Mouse (Mus musculus) stomach, embryonic 16.5 days (tissue): ENCODE measurements around the gene Clec1a. TPM values are rescaled to one million over a fixed set of nuclear protein-coding genes. Genes with fewer than 3 reads are reported as not detected.

Source experiments
- ATAC-seq: fragments of 200-750 bp; cut with Nextera tagmentation; 2 replicates; pipeline ENCODE4 v1.8.0; 2017; ENCODE audit warnings: moderate number of reproducible peaks, moderate TSS enrichment; ENCODE audit not compliant: insufficient read depth, low FRiP score
- H3K27ac ChIP-seq: fragments of 300-500 bp; sonication (generic); 2 replicates; pipeline ENCODE4 v1.5.1; 2014; ENCODE audit warnings: low read length
- H3K27me3 ChIP-seq: fragments of 300-500 bp; sonication (generic); 2 replicates; pipeline ENCODE4 v1.6.1; 2014; ENCODE audit warnings: low read length, control low read depth, mixed read lengths; ENCODE audit not compliant: control insufficient read depth, insufficient read depth
- H3K36me3 ChIP-seq: fragments of 300-500 bp; sonication (generic); 2 replicates; pipeline ENCODE4 v1.6.1; 2014; ENCODE audit warnings: low read length; ENCODE audit not compliant: control insufficient read depth, insufficient read depth
- H3K4me1 ChIP-seq: fragments of 300-500 bp; sonication (generic); 2 replicates; pipeline ENCODE4 v1.6.1; 2014; ENCODE audit warnings: low read length, control low read depth, mixed read lengths; ENCODE audit not compliant: control insufficient read depth, insufficient read depth
- H3K4me2 ChIP-seq: fragments of 300-500 bp; sonication (generic); 2 replicates; pipeline ENCODE4 v1.6.1; 2014; ENCODE audit warnings: low read depth, low read length, mixed read lengths
- H3K4me3 ChIP-seq: fragments of 300-500 bp; sonication (generic); replicated peaks from 2 replicates; pipeline ENCODE4 v1.5.1; 2014; ENCODE audit warnings: mild to moderate bottlenecking, low read length
- H3K9ac ChIP-seq: fragments of 300-500 bp; sonication (generic); 2 replicates; pipeline ENCODE4 v1.6.1; 2014; ENCODE audit warnings: low read length
- H3K9me3 ChIP-seq: fragments of 300-500 bp; sonication (generic); replicated peaks from 2 replicates; pipeline ENCODE4 v1.6.1; 2016; ENCODE audit warnings: low read length, control low read depth; ENCODE audit not compliant: control insufficient read depth
- WGBS: fragments of 180-500 bp; shearing (Covaris S2); extraction: QIAGEN DNeasy Blood & Tissue Kit; methylation state at CpG from one replicate; pipeline ENCODE4 v1.1.7; 2014; 5-methylcytosine and 5-hydroxymethylcytosine counted together
- polyA plus RNA-seq: library from polyadenylated mRNA; unstranded; fragments of >200 nt; fragmentation: Nextera tagmentation; extraction: Ambion mirVana; gene quantifications from 2 replicates; pipeline ENCODE4 v1.2.1, GENCODE M21; 2015

Gene Clec1a
- polyA plus RNA-seq, 1 experiment from 2014 or later = 3.3 TPM

DNA sequence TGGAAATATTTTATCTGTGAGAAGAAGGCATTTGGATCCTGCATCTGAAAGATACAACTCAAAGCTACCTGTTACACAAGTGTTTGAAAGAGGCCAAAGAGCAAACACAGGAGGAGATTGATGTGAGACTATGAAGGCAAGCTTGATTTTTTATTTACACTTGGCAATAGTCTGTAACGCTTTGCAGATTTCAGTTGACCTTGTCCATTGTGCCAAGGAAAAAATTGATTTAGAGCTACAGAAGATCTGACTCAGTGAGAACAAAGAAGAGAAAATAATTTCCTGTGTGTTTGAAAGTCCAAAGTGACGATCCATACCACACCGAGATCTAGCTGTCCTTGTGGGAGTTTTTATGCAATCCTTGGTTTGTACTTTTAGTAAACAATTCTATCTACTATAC is 29.5 kb downstream of the Clec1a start:
- peaks cover 7% of the 10 kb centered on the region for H3K4me1 ChIP-seq
- no peaks in the 10 kb centered on the region for H3K27me3 ChIP-seq
- no peak overlapping the region for H3K9ac ChIP-seq
- no peak overlapping the region for H3K4me2 ChIP-seq
- WGBS = 48% methylated on average over 3 of the region's 3 CpGs
- ATAC-seq = no peak
- no peaks in the 10 kb centered on the region for H3K36me3 ChIP-seq
- no peak overlapping the region for H3K4me3 ChIP-seq
- no peak overlapping the region for H3K27ac ChIP-seq
- H3K9me3 ChIP-seq = no peaks in the 10 kb centered on the region

GRCm38 (mm10) chr6:129414177-129414576 is 37.6 kb downstream of the Clec1a start:
- Histone ChIP-seq H3K9ac (no peak overlapping the region), H3K36me3 (no peaks in the 10 kb centered on the region), H3K27ac (no peak overlapping the region), H3K4me1 (no peaks in the 10 kb centered on the region), H3K9me3 (no peaks in the 10 kb centered on the region), H3K27me3 (no peaks in the 10 kb centered on the region), H3K4me3 (no peak overlapping the region), H3K4me2 (no peak overlapping the region)
- WGBS = 49% methylated on average over 1 of the region's 1 CpGs
- no peak for ATAC-seq

- H3K27me3 ChIP-seq = no peaks in the 10 kb centered on the region
- no peaks in the 10 kb centered on the region for H3K9me3 ChIP-seq
- no peak within 1 kb of the TSS for H3K9ac ChIP-seq
- no peak within 1 kb of the TSS for H3K27ac ChIP-seq
- H3K4me2 ChIP-seq = no peak within 1 kb of the TSS
- 77% methylated on average over 2 of the region's 2 CpGs for WGBS
- no peaks in the 10 kb centered on the region for H3K36me3 ChIP-seq
- H3K4me1 ChIP-seq = no peaks in the 10 kb centered on the region
- H3K4me3 ChIP-seq = no peak within 1 kb of the TSS
- no peak for ATAC-seq
Measured at GRCm38 (mm10) chr6:129408562-129408961, 43.2 kb downstream of the Clec1a start, which contains the start of gene Clec9a. Clec9a (plus strand) TSS chr6:129408862.

GRCm38 (mm10) chr6:129407324-129407723 is 44.5 kb downstream of the Clec1a start:
- H3K27ac ChIP-seq = no peak overlapping the region
- no peaks in the 10 kb centered on the region for H3K9me3 ChIP-seq
- no peak overlapping the region for H3K4me3 ChIP-seq
- ATAC-seq = no peak
- no peaks in the 10 kb centered on the region for H3K4me1 ChIP-seq
- H3K36me3 ChIP-seq = no peaks in the 10 kb centered on the region
- H3K9ac ChIP-seq = no peak overlapping the region
- H3K27me3 ChIP-seq = no peaks in the 10 kb centered on the region
- 58% methylated on average over 2 of the region's 2 CpGs for WGBS
- no peak overlapping the region for H3K4me2 ChIP-seq

DNA sequence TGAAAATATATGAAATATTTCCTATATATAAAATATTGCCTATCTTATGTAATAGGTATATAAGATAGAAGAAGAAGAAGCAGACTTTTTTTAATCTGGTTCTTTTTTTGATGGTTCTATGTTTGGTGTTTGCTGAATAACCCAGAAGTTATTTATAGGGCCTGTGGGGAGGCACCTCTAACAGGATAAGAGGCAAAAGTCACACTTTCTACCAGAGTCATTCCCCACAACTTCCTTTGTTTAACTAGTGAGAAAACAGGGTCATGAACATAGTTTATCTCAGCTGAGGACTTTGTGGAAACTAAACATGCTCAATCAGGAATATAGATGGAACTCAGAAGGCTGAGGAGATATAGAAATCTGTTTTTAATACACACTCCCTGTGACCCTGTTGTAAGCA is 45.8 kb downstream of the Clec1a start:
- Histone ChIP-seq H3K27me3 (no peaks in the 10 kb centered on the region), H3K4me2 (no peak overlapping the region), H3K4me1 (no peaks in the 10 kb centered on the region), H3K36me3 (no peaks in the 10 kb centered on the region), H3K27ac (no peak overlapping the region), H3K4me3 (no peak overlapping the region), H3K9ac (no peak overlapping the region), H3K9me3 (no peaks in the 10 kb centered on the region)
- no peak for ATAC-seq

DNA sequence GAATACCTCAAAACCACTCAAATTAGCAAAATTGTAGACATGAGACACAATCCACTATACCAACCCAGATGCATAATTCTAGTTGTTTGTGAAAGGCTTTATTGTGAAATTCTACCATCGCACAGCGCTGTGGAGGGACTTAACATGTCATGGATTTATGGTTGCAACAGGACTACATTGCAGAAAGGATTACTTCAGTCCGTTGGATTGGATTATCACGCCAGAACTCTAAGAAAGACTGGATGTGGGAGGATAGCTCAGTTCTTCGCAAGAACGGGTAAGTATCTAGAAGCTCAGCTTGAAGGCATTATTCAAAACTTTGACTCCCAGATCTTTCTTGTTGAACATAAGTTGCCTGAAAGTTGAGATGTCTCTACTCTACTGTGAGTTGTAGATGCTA is 48.4 kb downstream of the Clec1a start:
- no peak overlapping the region for H3K27ac ChIP-seq
- no peak overlapping the region for H3K9ac ChIP-seq
- no peaks in the 10 kb centered on the region for H3K9me3 ChIP-seq
- H3K36me3 ChIP-seq = no peaks in the 10 kb centered on the region
- no peak for ATAC-seq
- H3K27me3 ChIP-seq = no peaks in the 10 kb centered on the region
- no peaks in the 10 kb centered on the region for H3K4me1 ChIP-seq
- 71% methylated on average over 6 of the region's 6 CpGs for WGBS
- H3K4me3 ChIP-seq = no peak overlapping the region
- H3K4me2 ChIP-seq = no peak overlapping the region

- Histone ChIP-seq H3K27ac (no peak overlapping the region), H3K4me3 (no peak overlapping the region), H3K9ac (no peak overlapping the region), H3K4me1 (no peaks in the 10 kb centered on the region), H3K9me3 (no peaks in the 10 kb centered on the region), H3K27me3 (no peaks in the 10 kb centered on the region), H3K4me2 (no peak overlapping the region), H3K36me3 (no peaks in the 10 kb centered on the region)
- WGBS = 83% methylated on average over 2 of the region's 2 CpGs
- no peak for ATAC-seq
Measured at GRCm38 (mm10) chr6:129402404-129402803, 49.4 kb downstream of the Clec1a start.

DNA sequence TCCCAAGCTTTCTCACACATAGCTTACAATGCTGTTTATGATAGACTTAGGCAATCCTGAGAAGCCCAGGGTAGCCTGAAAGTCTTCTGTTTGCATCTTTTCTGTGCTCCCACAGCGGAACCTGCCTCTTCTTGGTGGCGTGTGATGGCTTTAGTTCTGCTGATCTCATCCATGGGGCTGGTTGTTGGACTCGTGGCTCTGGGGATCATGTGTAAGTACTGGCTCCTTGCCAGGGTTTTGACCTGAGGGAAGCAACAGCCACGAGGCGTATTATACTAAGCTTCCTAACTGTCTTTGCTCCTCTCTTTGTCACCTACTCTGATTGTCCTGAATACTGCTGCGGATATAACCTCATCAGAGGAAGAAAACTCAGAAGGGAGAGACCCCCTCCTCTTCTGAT is 51.9 kb downstream of the Clec1a start:
- Histone ChIP-seq H3K4me2 (no peak overlapping the region), H3K4me3 (no peak overlapping the region), H3K4me1 (no peaks in the 10 kb centered on the region), H3K27me3 (no peaks in the 10 kb centered on the region), H3K27ac (no peak overlapping the region), H3K36me3 (no peaks in the 10 kb centered on the region), H3K9ac (no peak overlapping the region), H3K9me3 (no peaks in the 10 kb centered on the region)
- WGBS = 50% methylated on average over 6 of the region's 6 CpGs
- ATAC-seq = no peak

GRCm38 (mm10) chr6:129396997-129397396 is 54.8 kb downstream of the Clec1a start, which contains the start of gene Clec1b:
Clec1b (plus strand) TSS chr6:129397297.
- H3K4me1 ChIP-seq = no peaks in the 10 kb centered on the region
- no peaks in the 10 kb centered on the region for H3K36me3 ChIP-seq
- no peak within 1 kb of the TSS for H3K4me3 ChIP-seq
- no peak within 1 kb of the TSS for H3K27ac ChIP-seq
- no peak within 1 kb of the TSS for H3K9ac ChIP-seq
- no peaks in the 10 kb centered on the region for H3K27me3 ChIP-seq
- 81% methylated on average over 8 of the region's 8 CpGs for WGBS
- no peak within 1 kb of the TSS for H3K4me2 ChIP-seq
- no peaks in the 10 kb centered on the region for H3K9me3 ChIP-seq
- no peak for ATAC-seq

- no peak overlapping the region for H3K9ac ChIP-seq
- 67% methylated on average over 6 of the region's 6 CpGs for WGBS
- H3K4me1 ChIP-seq = no peaks in the 10 kb centered on the region
- H3K27me3 ChIP-seq = no peaks in the 10 kb centered on the region
- H3K4me2 ChIP-seq = no peak overlapping the region
- H3K36me3 ChIP-seq = no peaks in the 10 kb centered on the region
- no peaks in the 10 kb centered on the region for H3K9me3 ChIP-seq
- no peak overlapping the region for H3K4me3 ChIP-seq
- no peak for ATAC-seq
- H3K27ac ChIP-seq = no peak overlapping the region
Measured at GRCm38 (mm10) chr6:129393732-129394131, 58.1 kb downstream of the Clec1a start.
